Mouse (Mus musculus): Measurements from ENCODE around the gene Lrp4. TPM values are rescaled to one million over a fixed set of nuclear protein-coding genes. Genes with fewer than 3 reads are reported as not detected.

Lrp4 gene
- polyA plus RNA-seq, 1 experiment from 2014 or later, result 7.6 TPM

- Histone ChIP-seq H3K9ac (no peak overlapping the region), H3K27me3 (ENCODE audit: insufficient read depth, low read length) (no peaks in the 10 kb centered on the region), H3K4me3 (ENCODE audit: low read depth, low read length) (no peak overlapping the region), H3K4me2 (no peak overlapping the region), H3K27ac (ENCODE audit: low read depth) (no peak overlapping the region), H3K4me1 (ENCODE audit: insufficient read depth) (no peaks in the 10 kb centered on the region), H3K36me3 (ENCODE audit: insufficient read depth) (no peaks in the 10 kb centered on the region), H3K9me3 (ENCODE audit: low read depth, low read length) (no peaks in the 10 kb centered on the region)
- no peak for ATAC-seq (ENCODE audit: insufficient read depth)
- 74% methylated on average over 1 of the region's 1 CpGs for WGBS
- no peak for DNase-seq
- no peak for TF ChIP-seq CTCF (IDR thresholded peaks at IDR 0.05; ENCODE audit: low read depth)
These were observed 31.0 kb upstream of the Lrp4 start for GRCm38 (mm10) chr2:91426321-91426720.

GRCm38 (mm10) chr2:91429146-91429545, 28.2 kb upstream of the Lrp4 start:
- H3K4me1 ChIP-seq (ENCODE audit: insufficient read depth), result no peaks in the 10 kb centered on the region
- no peak overlapping the region for H3K4me2 ChIP-seq
- H3K9ac ChIP-seq, result no peak overlapping the region
- H3K9me3 ChIP-seq (ENCODE audit: low read depth, low read length), result no peaks in the 10 kb centered on the region
- no peaks in the 10 kb centered on the region for H3K36me3 ChIP-seq (ENCODE audit: insufficient read depth)
- no peak for ATAC-seq (ENCODE audit: insufficient read depth)
- H3K27me3 ChIP-seq (ENCODE audit: insufficient read depth, low read length), result no peaks in the 10 kb centered on the region
- H3K27ac ChIP-seq (ENCODE audit: low read depth), result no peak overlapping the region
- DNase-seq, result no peak
- H3K4me3 ChIP-seq (ENCODE audit: low read depth, low read length), result no peak overlapping the region
- WGBS, result 79% methylated on average over 3 of the region's 3 CpGs
- TF ChIP-seq CTCF (IDR thresholded peaks at IDR 0.05; ENCODE audit: low read depth), result no peak

- Histone ChIP-seq H3K9me3 (ENCODE audit: low read depth, low read length) (no peaks in the 10 kb centered on the region), H3K27ac (ENCODE audit: low read depth) (0 out of 2 replicates have a peak overlapping the region, but pooled peaks have one; percentile 19), H3K4me1 (ENCODE audit: insufficient read depth) (no peaks in the 10 kb centered on the region), H3K4me3 (ENCODE audit: low read depth, low read length) (no peak overlapping the region), H3K9ac (no peak overlapping the region), H3K27me3 (ENCODE audit: insufficient read depth, low read length) (no peaks in the 10 kb centered on the region), H3K36me3 (ENCODE audit: insufficient read depth) (no peaks in the 10 kb centered on the region), H3K4me2 (no peak overlapping the region)
- WGBS, result 36% methylated on average over 9 of the region's 9 CpGs
- TF ChIP-seq CTCF (IDR thresholded peaks at IDR 0.05; ENCODE audit: low read depth), result no peak
- no peak for DNase-seq
- no peak for ATAC-seq (ENCODE audit: insufficient read depth)
These were observed 27.3 kb upstream of the Lrp4 start for GRCm38 (mm10) chr2:91429915-91430599.

- Histone ChIP-seq H3K4me3 (ENCODE audit: low read depth, low read length) (no peak overlapping the region), H3K4me2 (no peak overlapping the region), H3K4me1 (ENCODE audit: insufficient read depth) (no peaks in the 10 kb centered on the region), H3K27me3 (ENCODE audit: insufficient read depth, low read length) (no peaks in the 10 kb centered on the region), H3K9ac (no peak overlapping the region), H3K36me3 (ENCODE audit: insufficient read depth) (no peaks in the 10 kb centered on the region), H3K27ac (ENCODE audit: low read depth) (peak overlapping the region; percentile 34; the same call in 1 of the 2 replicates), H3K9me3 (ENCODE audit: low read depth, low read length) (no peaks in the 10 kb centered on the region)
- ATAC-seq (ENCODE audit: insufficient read depth) (no peak), DNase-seq (no peak)
- 51% methylated on average over 6 of the region's 6 CpGs for WGBS
- TF ChIP-seq CTCF (IDR thresholded peaks at IDR 0.05; ENCODE audit: low read depth), result no peak
These were observed 26.8 kb upstream of the Lrp4 start for GRCm38 (mm10) chr2:91430600-91430919.

GRCm38 (mm10) chr2:91436713-91437112, 20.6 kb upstream of the Lrp4 start:
- WGBS, result 78% methylated on average over 8 of the region's 8 CpGs
- H3K4me2 ChIP-seq, result no peak overlapping the region
- H3K9ac ChIP-seq, result no peak overlapping the region
- no peak for TF ChIP-seq CTCF (IDR thresholded peaks at IDR 0.05; ENCODE audit: low read depth)
- no peak overlapping the region for H3K4me3 ChIP-seq (ENCODE audit: low read depth, low read length)
- ATAC-seq (ENCODE audit: insufficient read depth), result no peak
- DNase-seq, result no peak
- peak overlapping the region; percentile 75; the same call in 1 of the 2 replicates for H3K27ac ChIP-seq (ENCODE audit: low read depth)
- peaks cover 11% of the 10 kb centered on the region; the same call in 1 of the 2 replicates for H3K4me1 ChIP-seq (ENCODE audit: insufficient read depth)
- H3K36me3 ChIP-seq (ENCODE audit: insufficient read depth), result no peaks in the 10 kb centered on the region
- no peaks in the 10 kb centered on the region for H3K27me3 ChIP-seq (ENCODE audit: insufficient read depth, low read length)
- H3K9me3 ChIP-seq (ENCODE audit: low read depth, low read length), result no peaks in the 10 kb centered on the region

GRCm38 (mm10) chr2:91437116-91437815, 20.0 kb upstream of the Lrp4 start:
- DNase-seq (no peak), ATAC-seq (ENCODE audit: insufficient read depth) (no peak)
- Histone ChIP-seq H3K27ac (ENCODE audit: low read depth) (peak overlapping the region; percentile 75; the same call in 1 of the 2 replicates), H3K4me1 (ENCODE audit: insufficient read depth) (peaks cover 11% of the 10 kb centered on the region; the same call in 1 of the 2 replicates), H3K27me3 (ENCODE audit: insufficient read depth, low read length) (no peaks in the 10 kb centered on the region), H3K36me3 (ENCODE audit: insufficient read depth) (no peaks in the 10 kb centered on the region), H3K9ac (no peak overlapping the region), H3K9me3 (ENCODE audit: low read depth, low read length) (no peaks in the 10 kb centered on the region), H3K4me2 (no peak overlapping the region), H3K4me3 (ENCODE audit: low read depth, low read length) (no peak overlapping the region)
- TF ChIP-seq CTCF (IDR thresholded peaks at IDR 0.05; ENCODE audit: low read depth), result no peak
- WGBS, result 73% methylated on average over 5 of the region's 5 CpGs

- no peak overlapping the region for H3K9ac ChIP-seq
- no peak for TF ChIP-seq CTCF (IDR thresholded peaks at IDR 0.05; ENCODE audit: low read depth)
- no peaks in the 10 kb centered on the region for H3K36me3 ChIP-seq (ENCODE audit: insufficient read depth)
- peak overlapping the region; percentile 61 for H3K27ac ChIP-seq (ENCODE audit: low read depth)
- peaks cover 11% of the 10 kb centered on the region; the same call in 1 of the 2 replicates for H3K4me1 ChIP-seq (ENCODE audit: insufficient read depth)
- no peak overlapping the region for H3K4me2 ChIP-seq
- H3K27me3 ChIP-seq (ENCODE audit: insufficient read depth, low read length), result no peaks in the 10 kb centered on the region
- 65% methylated on average over 10 of the region's 10 CpGs for WGBS
- ATAC-seq (ENCODE audit: insufficient read depth) (no peak), DNase-seq (no peak)
- no peaks in the 10 kb centered on the region for H3K9me3 ChIP-seq (ENCODE audit: low read depth, low read length)
- H3K4me3 ChIP-seq (ENCODE audit: low read depth, low read length), result no peak overlapping the region
These were observed 18.0 kb upstream of the Lrp4 start for GRCm38 (mm10) chr2:91439271-91439670.
